Mouse (Mus musculus) hindbrain, embryonic 15.5 days (tissue): Measurements from ENCODE around the gene Cd24a. TPM values are rescaled to one million over a fixed set of nuclear protein-coding genes. Genes with fewer than 3 reads are reported as not detected.

ENCODE experiments used
- ATAC-seq: fragments of 200-750 bp; cut with Nextera tagmentation; 2 replicates; pipeline ENCODE4 v1.8.0; 2017; ENCODE audit warnings: low read depth, moderate number of reproducible peaks, moderate TSS enrichment; ENCODE audit not compliant: low FRiP score
- H3K27ac ChIP-seq: fragments of 300-500 bp; sonication (generic); replicated peaks from 2 replicates; pipeline ENCODE4 v1.5.1; 2015; ENCODE audit warnings: mild to moderate bottlenecking, inconsistent platforms
- H3K27me3 ChIP-seq: fragments of 300-500 bp; sonication (generic); 2 replicates; pipeline ENCODE4 v1.6.1; 2015; ENCODE audit warnings: control low read depth, inconsistent platforms
- H3K36me3 ChIP-seq: fragments of 300-500 bp; sonication (generic); 2 replicates; pipeline ENCODE4 v1.6.1; 2015; ENCODE audit warnings: control low read depth, inconsistent platforms
- H3K4me1 ChIP-seq: fragments of 300-500 bp; sonication (generic); replicated peaks from 2 replicates; pipeline ENCODE4 v1.6.1; 2015; ENCODE audit warnings: control low read depth, inconsistent platforms
- H3K4me2 ChIP-seq: fragments of 300-500 bp; sonication (generic); 2 replicates; pipeline ENCODE4 v1.6.1; 2015; ENCODE audit warnings: moderate library complexity, mild to moderate bottlenecking, inconsistent platforms
- H3K4me3 ChIP-seq: fragments of 300-500 bp; sonication (generic); 2 replicates; pipeline ENCODE4 v1.5.1; 2015; ENCODE audit warnings: mild to moderate bottlenecking, inconsistent platforms
- H3K9ac ChIP-seq: fragments of 300-500 bp; sonication (generic); 2 replicates; pipeline ENCODE4 v1.6.1; 2015; ENCODE audit warnings: inconsistent platforms
- H3K9me3 ChIP-seq: fragments of 300-500 bp; sonication (generic); 2 replicates; pipeline ENCODE4 v1.6.1; 2016; ENCODE audit warnings: control low read depth, inconsistent platforms
- WGBS: fragments of 180-500 bp; shearing (Covaris S2); methylation state at CpG from one replicate; pipeline ENCODE4 v1.1.7; 2015; 5-methylcytosine and 5-hydroxymethylcytosine counted together
- polyA plus RNA-seq: library from polyadenylated mRNA; unstranded; fragments of >200 nt; fragmentation: Nextera tagmentation; extraction: Ambion mirVana; gene quantifications from 2 replicates; pipeline ENCODE4 v1.2.1, GENCODE M21; 2015

Gene Cd24a
- 685 and 698 TPM in 2 replicates for polyA plus RNA-seq

DNA sequence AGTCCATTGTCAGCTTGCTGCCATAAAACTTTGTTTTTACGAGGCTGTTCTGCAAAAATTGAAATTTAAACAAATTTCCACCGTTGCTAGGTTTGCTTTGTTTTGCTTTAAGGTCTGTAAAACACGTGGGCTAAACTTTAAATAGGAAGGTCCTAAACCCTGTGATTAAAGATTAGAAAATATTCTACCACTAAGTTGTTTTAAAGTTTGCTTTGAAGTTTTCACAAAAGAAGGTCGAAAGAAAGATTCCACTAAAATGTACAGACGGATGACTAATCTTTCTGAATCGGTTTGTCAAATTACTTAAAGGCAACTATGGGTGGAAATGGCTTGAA is at the start of gene Cd24a:
Gene Cd24a (plus strand): TSS at position 288 of the 335 bp plus-strand sequence.
- no peaks in the 10 kb centered on the region for H3K27me3 ChIP-seq
- peaks cover 26% of the 10 kb centered on the region for H3K4me1 ChIP-seq
- peak within 1 kb of the TSS; percentile 99 for H3K9ac ChIP-seq
- peak within 1 kb of the TSS; percentile 94 for H3K4me2 ChIP-seq
- ATAC-seq = no peak
- 0% methylated on average over 6 of the region's 6 CpGs for WGBS
- H3K36me3 ChIP-seq = peaks cover 2% of the 10 kb centered on the region
- H3K27ac ChIP-seq = peak within 1 kb of the TSS; percentile 99
- H3K9me3 ChIP-seq = no peaks in the 10 kb centered on the region
- H3K4me3 ChIP-seq = peak within 1 kb of the TSS; percentile 94

DNA sequence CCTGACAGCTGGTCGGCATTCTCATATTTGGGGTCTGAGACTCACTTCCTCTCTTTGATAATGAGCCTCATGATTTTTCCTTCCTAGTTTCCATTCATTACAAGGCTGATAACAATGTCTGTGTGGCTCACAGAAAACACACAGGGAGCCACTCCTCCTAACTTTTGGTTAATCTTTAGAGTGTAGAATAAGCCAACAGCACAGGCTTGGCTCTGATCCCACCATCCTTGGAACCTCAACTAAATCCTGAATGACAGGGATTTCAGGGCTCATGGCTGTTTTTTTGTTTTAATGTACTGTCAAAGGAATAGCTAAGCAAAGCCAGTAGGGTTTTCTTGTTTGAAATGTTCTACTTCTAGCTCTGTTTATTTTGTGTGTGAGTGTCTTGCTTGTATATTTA is 43.7 kb upstream of the Cd24a start:
- ATAC-seq = no peak
- WGBS = 97% methylated on average over 1 of the region's 1 CpGs

DNA sequence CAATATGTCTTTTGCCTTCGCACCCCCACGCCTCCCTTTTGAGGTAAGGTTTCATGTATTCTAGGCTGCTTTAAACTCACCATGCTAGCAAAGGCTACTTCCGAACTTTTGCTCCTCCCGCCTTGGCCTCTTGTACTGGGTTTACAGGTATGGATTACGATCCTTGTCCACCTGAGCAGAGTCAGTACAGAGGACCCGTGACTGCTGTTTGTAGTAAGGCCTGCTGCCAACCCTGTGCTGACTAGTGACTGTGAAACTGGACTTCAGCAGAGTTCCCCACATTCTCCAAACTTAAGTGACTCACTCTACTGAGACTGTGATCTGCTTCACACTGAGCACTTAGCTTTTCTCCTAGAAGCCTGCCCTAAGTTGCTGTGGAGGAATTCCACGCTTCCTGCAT is 40.4 kb upstream of the Cd24a start:
- Histone ChIP-seq H3K9ac (no peak overlapping the region), H3K4me2 (no peak overlapping the region), H3K4me3 (no peak overlapping the region), H3K27ac (no peak overlapping the region), H3K4me1 (peaks cover 15% of the 10 kb centered on the region), H3K9me3 (no peaks in the 10 kb centered on the region), H3K36me3 (peaks cover 4% of the 10 kb centered on the region), H3K27me3 (no peaks in the 10 kb centered on the region)
- ATAC-seq = no peak
- 95% methylated on average over 7 of the region's 7 CpGs for WGBS

More for the DNA sequence above, 43.7 kb upstream of the Cd24a start:
- no peak overlapping the region for H3K4me2 ChIP-seq
- no peak overlapping the region for H3K9ac ChIP-seq
- peaks cover 7% of the 10 kb centered on the region for H3K4me1 ChIP-seq
- H3K4me3 ChIP-seq = no peak overlapping the region
- H3K27me3 ChIP-seq = no peaks in the 10 kb centered on the region
- H3K9me3 ChIP-seq = no peaks in the 10 kb centered on the region
- H3K36me3 ChIP-seq = peaks cover 29% of the 10 kb centered on the region
- no peak overlapping the region for H3K27ac ChIP-seq

DNA sequence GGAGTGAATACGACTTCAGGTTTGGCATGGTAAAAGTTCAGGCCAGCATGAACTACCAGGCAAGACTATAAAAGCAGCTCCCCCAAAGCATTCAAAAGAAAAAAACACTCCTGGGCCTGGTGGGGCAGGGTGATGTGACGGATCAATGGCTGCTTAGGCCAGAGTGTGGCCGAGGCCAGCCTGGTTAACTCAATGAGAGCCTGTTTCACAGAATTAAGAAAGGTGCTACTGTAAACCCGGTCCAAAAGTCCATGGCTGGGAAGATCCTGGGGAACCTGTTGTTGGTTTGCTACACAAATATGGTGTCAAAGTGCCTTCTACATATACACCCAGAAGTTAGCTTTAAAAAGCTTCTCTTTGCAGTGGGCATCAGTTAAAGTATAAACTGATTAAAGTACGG is 39.3 kb upstream of the Cd24a start:
- no peak for ATAC-seq
- Histone ChIP-seq H3K36me3 (no peaks in the 10 kb centered on the region), H3K27me3 (no peaks in the 10 kb centered on the region), H3K27ac (no peak overlapping the region), H3K9me3 (no peaks in the 10 kb centered on the region), H3K4me2 (no peak overlapping the region), H3K4me3 (no peak overlapping the region), H3K4me1 (peaks cover 15% of the 10 kb centered on the region), H3K9ac (no peak overlapping the region)
- 90% methylated on average over 5 of the region's 5 CpGs for WGBS

DNA sequence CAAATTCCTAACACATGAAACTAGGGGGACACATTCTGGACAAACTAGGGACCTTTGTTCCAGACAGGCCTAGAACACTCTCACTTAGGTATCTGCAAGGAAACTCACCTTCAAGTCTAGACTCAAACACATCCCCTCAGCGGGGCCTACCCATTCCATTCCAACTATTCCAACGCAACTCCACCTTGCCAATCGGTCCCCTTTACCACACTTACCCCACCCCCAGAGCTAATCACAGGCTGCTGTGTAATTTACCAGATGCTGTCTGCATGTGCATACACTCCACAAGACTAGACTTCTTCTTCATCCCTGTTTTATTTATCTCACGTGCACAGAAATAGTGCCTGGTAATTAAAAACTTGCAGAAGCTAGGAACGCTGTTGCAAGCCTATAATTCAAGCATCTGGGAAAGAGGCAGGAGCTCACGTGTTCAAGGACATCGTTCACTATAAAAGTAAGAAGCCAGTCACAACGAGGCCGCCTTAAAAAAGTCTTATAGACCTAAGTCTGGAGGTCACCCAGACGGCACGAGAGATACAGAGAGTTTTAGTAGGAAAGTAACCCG is 38.3 kb upstream of the Cd24a start:
- no peaks in the 10 kb centered on the region for H3K9me3 ChIP-seq
- ATAC-seq = no peak
- peak overlapping the region; percentile 90 for H3K9ac ChIP-seq
- H3K27ac ChIP-seq = no peak overlapping the region
- peak overlapping the region; percentile 67 for H3K4me2 ChIP-seq
- no peaks in the 10 kb centered on the region for H3K27me3 ChIP-seq
- no peaks in the 10 kb centered on the region for H3K36me3 ChIP-seq
- peaks cover 15% of the 10 kb centered on the region for H3K4me1 ChIP-seq
- WGBS = 19% methylated on average over 12 of the region's 12 CpGs
- peak overlapping the region; percentile 86 for H3K4me3 ChIP-seq

DNA sequence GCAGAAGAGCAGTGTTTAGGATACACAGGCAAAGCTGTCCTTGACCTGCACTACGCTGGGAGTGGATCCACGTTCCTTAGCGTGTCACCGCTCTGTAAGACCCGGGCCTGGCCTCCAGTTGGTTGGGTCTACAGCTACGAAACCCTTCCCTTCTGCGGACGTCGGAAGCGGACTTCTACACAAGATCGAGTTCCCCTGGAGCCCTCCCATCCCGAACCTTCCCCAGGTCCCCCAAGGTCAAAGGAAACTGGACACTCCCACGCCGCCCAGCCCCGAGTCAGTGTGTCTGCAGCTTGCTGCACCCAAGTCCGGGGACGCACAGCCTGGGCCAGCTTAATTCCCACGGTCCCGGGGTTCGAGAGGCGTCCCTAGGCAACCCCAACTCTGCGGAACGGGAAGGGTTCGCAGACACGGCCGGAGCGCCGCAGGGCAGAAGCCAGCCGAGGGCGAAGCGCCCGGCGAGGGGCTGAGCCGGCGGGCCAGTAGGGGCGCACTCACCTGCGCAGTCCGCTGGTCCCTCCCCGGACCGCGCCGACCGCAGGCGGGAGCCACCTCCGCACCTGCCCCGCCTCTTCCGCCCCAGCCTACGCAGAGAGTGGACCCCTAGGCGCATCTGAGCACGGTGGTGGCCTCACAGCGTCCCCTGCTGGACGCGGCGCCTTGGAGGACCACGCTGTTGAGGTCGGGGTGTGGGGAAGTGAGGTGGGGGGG is 37.5 kb upstream of the Cd24a start, which contains the start of gene 1700021F05Rik:
Gene 1700021F05Rik (minus strand): TSS at position 553 of the 711 bp plus-strand sequence.
- no peaks in the 10 kb centered on the region for H3K27me3 ChIP-seq
- peak within 1 kb of the TSS; percentile 90 for H3K9ac ChIP-seq
- H3K9me3 ChIP-seq = no peaks in the 10 kb centered on the region
- peak; percentile 99 for ATAC-seq
- peak within 1 kb of the TSS; percentile 86 for H3K4me3 ChIP-seq
- H3K4me1 ChIP-seq = peaks cover 15% of the 10 kb centered on the region
- H3K36me3 ChIP-seq = no peaks in the 10 kb centered on the region
- H3K27ac ChIP-seq = peak within 1 kb of the TSS; percentile 81
- H3K4me2 ChIP-seq = peak within 1 kb of the TSS; percentile 67
- under 1% methylated on average over 51 of the region's 56 CpGs for WGBS

DNA sequence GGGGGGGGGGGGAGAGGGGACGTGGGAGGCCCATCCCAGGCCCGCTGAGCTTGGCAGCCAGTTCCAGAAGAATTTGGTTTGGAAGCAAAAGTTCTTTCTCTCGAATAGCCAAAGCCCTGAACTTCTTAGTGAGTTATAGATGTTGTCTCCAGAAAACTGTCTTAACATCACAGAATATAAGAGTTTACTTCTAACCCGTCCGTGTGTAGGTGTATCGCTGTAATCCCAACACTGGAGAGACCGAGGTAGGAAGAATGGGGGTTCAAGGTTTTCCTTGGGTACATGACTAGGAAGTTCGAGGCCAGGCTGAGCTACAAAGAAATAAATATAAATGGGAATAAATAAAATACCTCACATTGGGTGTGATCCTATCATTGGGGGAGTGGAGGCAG is 36.9 kb upstream of the Cd24a start:
- Histone ChIP-seq H3K9ac (no peak overlapping the region), H3K9me3 (no peaks in the 10 kb centered on the region), H3K27me3 (no peaks in the 10 kb centered on the region), H3K4me2 (peak overlapping the region; percentile 67), H3K27ac (no peak overlapping the region), H3K4me3 (peak overlapping the region; percentile 86), H3K4me1 (peaks cover 15% of the 10 kb centered on the region), H3K36me3 (no peaks in the 10 kb centered on the region)
- 52% methylated on average over 7 of the region's 8 CpGs for WGBS
- ATAC-seq = peak; percentile 51

DNA sequence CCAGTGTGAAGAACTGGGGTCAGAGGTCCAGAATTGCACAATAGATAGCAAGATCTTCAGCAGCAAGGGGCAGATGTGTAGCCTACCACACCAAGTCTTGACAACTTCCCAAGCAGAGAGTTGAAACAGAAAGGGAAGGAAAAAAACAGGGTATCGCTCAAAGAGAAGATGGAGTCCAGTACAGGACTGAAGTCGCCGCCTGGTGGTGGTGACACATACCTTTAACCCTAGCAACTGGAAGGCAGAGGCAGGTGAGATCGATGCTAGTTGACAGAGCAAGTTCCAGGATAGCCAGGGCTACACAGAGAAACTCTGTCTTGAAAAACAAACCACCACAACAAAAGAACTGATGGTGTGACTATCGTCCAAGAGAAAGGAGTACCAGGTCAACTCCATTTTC is 28.7 kb upstream of the Cd24a start:
- no peak overlapping the region for H3K27ac ChIP-seq
- H3K4me3 ChIP-seq = no peak overlapping the region
- peaks cover 10% of the 10 kb centered on the region for H3K4me1 ChIP-seq
- ATAC-seq = no peak
- no peak overlapping the region for H3K9ac ChIP-seq
- H3K27me3 ChIP-seq = no peaks in the 10 kb centered on the region
- H3K36me3 ChIP-seq = no peaks in the 10 kb centered on the region
- WGBS = 63% methylated on average over 5 of the region's 5 CpGs
- H3K9me3 ChIP-seq = no peaks in the 10 kb centered on the region
- no peak overlapping the region for H3K4me2 ChIP-seq

DNA sequence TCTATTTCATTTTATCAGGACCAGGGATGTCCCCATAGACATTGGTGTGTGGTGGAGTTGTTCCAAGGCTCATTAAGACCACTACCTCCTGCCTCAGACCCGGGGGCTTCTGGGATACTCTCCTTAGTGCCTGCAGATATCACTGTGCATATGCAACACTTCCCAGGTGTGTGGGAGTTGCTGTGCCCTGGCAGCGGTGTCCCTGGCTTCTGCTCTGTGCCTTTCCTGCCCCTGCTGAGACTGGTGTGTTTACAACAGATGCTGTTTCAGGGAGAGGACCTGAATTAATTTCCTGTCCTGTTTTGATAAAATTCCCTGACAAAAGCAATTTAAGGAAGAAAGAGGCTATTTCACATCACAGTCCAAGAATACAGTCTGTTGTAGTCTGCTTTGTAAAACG is 27.2 kb upstream of the Cd24a start:
- WGBS = 22% methylated on average over 3 of the region's 3 CpGs
- Histone ChIP-seq H3K36me3 (no peaks in the 10 kb centered on the region), H3K4me2 (no peak overlapping the region), H3K27ac (peak overlapping the region; percentile 64), H3K4me1 (peaks cover 10% of the 10 kb centered on the region), H3K9me3 (no peaks in the 10 kb centered on the region), H3K9ac (no peak overlapping the region), H3K27me3 (no peaks in the 10 kb centered on the region), H3K4me3 (no peak overlapping the region)
- no peak; the same call in 1 of the 2 replicates for ATAC-seq

DNA sequence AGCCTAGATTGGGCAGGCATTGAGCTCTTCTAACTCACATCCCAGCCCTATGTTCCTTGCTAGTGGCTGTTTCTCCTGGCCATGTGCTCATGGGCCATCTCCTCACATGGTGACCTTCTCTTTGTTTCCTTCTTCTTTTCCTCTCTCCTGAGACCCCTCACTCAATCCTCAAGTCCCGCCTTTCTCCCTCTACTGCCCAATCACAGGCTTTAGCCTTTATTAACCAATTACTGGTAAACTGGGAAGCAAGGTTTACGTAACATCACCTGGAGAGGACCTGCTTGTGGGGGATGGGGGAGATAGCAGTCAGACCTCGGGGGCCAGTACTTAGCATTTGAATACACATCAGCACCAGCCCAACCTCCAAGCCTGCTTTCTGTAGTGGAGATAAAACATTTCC is 26.7 kb upstream of the Cd24a start:
- H3K4me1 ChIP-seq = peaks cover 10% of the 10 kb centered on the region
- H3K27ac ChIP-seq = peak overlapping the region; percentile 64
- no peak overlapping the region for H3K4me2 ChIP-seq
- no peak overlapping the region for H3K4me3 ChIP-seq
- ATAC-seq = peak; percentile 69
- no peaks in the 10 kb centered on the region for H3K36me3 ChIP-seq
- no peaks in the 10 kb centered on the region for H3K9me3 ChIP-seq
- H3K9ac ChIP-seq = no peak overlapping the region
- WGBS = 27% methylated on average over 3 of the region's 3 CpGs
- no peaks in the 10 kb centered on the region for H3K27me3 ChIP-seq

DNA sequence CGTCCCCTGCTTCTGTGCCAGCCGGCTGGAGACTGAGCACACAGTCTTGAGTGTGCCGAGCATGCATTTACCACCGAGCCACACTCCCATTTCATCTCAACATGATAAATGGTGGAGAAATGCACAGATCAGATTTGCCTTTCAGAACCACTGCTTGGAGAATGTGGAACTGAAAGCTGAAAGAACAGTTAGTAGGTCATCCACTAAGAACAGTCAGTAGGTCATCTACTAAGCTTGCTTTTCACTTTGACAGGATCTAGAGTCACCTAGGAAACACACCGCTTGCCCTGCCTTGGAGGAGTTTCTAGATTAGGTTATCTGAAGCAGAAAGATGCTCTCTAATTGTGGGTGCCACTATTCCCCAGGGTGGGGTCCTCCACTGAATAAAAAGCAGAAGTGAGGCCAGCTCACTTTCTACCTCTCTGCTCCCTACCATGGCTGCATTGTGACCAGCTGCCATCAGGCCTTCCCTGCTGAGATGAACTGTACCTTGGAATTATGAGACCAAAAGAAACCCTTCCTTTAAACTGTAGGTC is 20.4 kb upstream of the Cd24a start:
- Histone ChIP-seq H3K9ac (no peak overlapping the region), H3K4me2 (no peak overlapping the region), H3K36me3 (no peaks in the 10 kb centered on the region), H3K4me1 (no peaks in the 10 kb centered on the region), H3K27ac (no peak overlapping the region), H3K4me3 (no peak overlapping the region), H3K9me3 (no peaks in the 10 kb centered on the region), H3K27me3 (no peaks in the 10 kb centered on the region)
- 89% methylated on average over 5 of the region's 5 CpGs for WGBS
- ATAC-seq = no peak

DNA sequence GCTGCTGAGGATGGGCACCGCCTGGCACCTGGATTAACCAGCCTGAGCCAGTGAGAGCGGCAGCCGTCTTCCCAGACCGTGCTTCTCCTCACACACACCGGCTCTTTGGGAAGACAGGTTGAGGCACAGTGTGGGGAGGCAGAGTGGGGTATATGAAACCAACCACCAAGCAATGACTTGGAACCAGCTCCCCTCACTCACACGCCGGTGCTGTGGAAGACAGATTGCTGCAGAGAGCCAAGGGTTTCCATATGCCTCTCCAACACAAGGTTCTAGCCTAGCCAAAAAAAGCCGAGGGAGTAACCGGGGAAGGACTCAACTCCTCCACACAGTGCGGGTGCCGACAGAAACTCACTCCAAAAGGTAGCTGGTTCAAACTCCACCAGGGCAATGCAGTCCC is 18.8 kb upstream of the Cd24a start:
- Histone ChIP-seq H3K4me3 (no peak overlapping the region), H3K9me3 (no peaks in the 10 kb centered on the region), H3K4me1 (no peaks in the 10 kb centered on the region), H3K27ac (no peak overlapping the region), H3K9ac (no peak overlapping the region), H3K4me2 (no peak overlapping the region), H3K36me3 (no peaks in the 10 kb centered on the region), H3K27me3 (no peaks in the 10 kb centered on the region)
- WGBS = 83% methylated on average over 11 of the region's 11 CpGs
- no peak for ATAC-seq
